Mouse (Mus musculus) ES-Bruce4 (cell line): Measurements from ENCODE around the gene Gm3336.

Source experiments
- CTCF ChIP-seq: IDR thresholded peaks from one replicate; pipeline ENCODE4 v1.8.1; 2011; ENCODE audit warnings: low read depth, low read length
- EP300 ChIP-seq: IDR thresholded peaks from 2 replicates; pipeline ENCODE4 v1.6.1; 2011; ENCODE audit warnings: low read depth, low read length; ENCODE audit not compliant: insufficient read depth
- POLR2A ChIP-seq: IDR thresholded peaks from one replicate; pipeline ENCODE4 v1.8.1; 2011; ENCODE audit warnings: low read length; ENCODE audit not compliant: insufficient read depth

GRCm38 (mm10) chr8:70752000-70752764 lies 33.8 kb downstream of the Gm3336 start:
- TF ChIP-seq CTCF (peak; percentile 9), POLR2A (no peak), EP300 (no peak)
